Mouse (Mus musculus) ES-CJ7 (cell line): ENCODE measurements around the gene Carhsp1.

ENCODE experiments used
- DNase-seq: peaks from one replicate; pipeline ENCODE4 v3.0.0; 2011; ENCODE audit warnings: low read depth, low spot score

The Carhsp1 gene

DNA sequence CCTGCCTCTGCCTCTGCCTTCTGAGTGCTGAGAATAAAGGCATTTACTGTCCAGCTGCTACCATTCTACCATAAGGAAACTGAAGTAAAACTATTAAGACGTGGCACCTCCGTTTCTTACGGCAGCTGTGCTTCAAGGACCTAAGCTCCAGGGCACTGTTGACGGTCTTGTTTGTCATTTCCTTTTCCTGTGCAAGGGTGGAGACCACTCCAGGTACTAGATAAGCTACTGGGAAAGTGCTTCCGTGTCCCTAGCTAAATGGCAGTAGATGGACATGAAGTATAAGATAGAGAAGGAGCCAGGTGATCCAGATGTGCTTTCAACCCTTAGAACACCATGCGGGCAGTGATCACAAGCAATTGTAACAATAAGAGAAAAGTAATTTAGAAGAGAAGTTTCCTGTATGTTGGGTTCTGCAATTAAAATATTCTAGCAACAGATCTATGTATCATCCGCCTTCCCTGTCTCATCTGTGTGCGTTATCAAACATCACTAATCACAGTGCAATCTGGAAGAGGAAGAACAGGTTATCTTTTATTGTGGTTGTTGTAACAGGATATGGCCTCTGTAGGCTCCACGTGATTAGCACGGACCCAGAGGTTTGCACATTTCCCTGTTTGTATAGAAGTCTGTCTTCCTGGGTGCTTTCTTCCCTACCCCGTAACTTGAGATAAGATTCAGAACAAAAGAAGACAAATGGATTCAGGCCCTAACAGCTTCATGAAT, 32.3 kb downstream of the Carhsp1 start:
- DNase-seq = no peak

DNA sequence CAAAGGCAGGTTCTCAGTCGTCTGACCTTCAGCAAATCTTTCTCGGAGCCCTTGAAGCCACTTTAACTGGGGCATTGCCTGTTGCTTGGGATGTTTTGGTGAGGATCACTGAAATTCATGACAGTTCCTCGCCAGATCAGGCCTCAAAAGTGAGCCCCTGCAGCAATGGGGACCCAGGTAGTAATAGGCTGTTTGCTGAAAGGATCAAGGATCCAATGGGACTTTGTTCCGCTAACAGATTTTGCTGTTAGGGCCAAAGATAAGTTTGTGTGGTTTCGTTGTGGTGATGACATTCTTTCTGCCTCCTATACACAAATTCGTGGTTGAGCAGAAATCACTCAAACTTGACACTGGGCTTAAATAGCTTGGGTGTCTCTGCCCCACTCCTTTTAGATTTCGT, 33.8 kb downstream of the Carhsp1 start:
- no peak for DNase-seq

DNA sequence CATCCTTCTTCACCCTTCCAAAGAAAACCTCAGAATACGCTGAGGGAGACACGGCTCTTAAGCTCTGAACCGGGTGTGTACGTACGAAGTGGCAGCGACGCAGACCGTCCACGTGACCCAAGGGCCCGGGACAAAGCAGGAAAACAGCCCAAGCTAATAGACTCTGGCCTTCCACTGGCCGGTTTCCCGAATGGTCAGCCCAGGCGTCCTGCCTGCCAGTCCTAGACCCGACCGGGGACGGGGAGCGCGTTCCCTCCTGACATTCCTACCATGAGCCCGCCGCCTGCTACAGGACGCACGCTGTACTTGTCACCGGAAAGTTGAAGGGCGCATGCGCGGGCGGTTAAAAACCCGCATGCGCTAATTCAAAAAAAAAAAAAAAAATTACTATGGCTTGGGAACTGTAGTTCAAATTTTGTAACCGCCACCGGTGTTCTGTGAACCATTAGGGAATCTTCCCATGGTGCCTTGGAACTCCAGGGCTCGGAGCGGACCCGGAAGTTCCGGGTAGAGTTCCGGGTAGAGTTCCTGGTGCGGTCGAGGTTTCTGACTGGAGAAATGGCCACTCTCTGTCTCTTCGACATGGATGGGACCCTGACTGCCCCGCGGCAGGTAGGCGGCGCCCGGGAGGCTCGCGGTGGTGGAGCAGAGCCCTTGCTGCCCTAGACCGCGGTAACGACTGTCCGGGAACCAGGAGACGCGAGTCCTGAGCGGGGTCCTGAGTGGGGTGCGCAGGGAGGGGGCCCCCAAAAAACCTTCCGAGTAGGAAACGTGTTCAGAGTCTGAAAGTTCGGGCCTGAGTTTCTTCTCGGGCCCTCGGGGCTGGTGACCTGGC, 34.5 kb downstream of the Carhsp1 start, which contains the start of the genes Pmm2 and Tmem186:
Gene Pmm2 (plus strand): TSS at position 458 of the 835 bp plus-strand sequence.
Gene Tmem186 (minus strand): TSS at position 496 of the 835 bp plus-strand sequence.
- peak; percentile 90 for DNase-seq

DNA sequence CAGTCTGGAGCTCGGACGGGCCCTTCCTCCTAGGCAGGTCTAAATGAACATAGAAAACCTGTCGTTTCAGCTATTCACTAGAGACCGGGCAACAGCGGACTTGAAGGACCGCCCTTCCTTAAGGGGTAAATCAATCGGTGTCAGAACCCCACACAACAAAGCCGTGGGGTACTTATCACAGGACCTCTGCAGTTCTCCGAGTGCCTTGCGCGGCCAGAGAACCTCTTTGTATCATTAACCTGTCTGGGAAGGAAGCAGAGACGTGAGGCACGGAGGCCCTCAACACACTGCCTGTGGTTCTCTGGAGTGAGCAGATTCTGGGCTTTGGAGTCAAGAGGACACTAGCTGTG, 35.1 kb downstream of the Carhsp1 start:
- no peak for DNase-seq

DNA sequence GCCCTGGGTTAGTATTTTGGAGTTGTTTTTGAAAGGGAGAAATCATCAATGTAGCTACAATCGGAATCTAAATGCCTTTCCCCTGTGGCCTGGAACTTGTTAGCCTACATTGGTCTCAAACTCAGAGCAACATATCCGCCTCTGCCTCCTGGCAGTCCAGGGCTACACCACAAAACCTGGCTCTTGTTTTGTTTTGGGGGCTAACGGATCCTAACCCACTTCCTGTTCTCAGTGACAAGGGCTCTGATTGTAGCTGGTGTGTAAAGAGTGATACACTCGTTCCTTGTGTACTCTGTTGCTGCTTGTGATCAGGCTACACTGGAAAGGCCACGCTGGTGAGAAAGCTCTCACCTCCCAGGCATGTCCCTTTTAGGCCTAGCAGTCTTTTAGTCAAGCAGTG, 40.5 kb downstream of the Carhsp1 start:
- no peak for DNase-seq

DNA sequence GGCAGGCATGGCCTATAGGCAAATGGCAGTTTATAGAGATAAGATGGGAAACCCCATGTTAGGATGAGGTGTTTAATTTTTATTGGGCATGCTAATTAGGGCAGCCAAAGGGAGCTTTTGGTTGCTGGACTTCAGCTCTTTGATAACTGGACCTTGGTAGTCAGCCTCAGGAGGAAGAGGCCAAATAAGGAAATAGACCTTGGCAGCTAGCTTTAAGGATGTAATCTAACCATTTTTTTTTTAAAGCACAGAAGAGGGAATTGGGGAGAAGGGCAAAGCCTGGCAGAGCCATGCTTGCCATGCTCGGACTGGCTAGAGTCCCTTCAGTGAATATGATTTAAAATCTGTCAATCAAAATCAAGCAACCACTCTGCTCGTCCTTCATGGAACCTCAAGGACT, 41.5 kb downstream of the Carhsp1 start:
- no peak for DNase-seq

DNA sequence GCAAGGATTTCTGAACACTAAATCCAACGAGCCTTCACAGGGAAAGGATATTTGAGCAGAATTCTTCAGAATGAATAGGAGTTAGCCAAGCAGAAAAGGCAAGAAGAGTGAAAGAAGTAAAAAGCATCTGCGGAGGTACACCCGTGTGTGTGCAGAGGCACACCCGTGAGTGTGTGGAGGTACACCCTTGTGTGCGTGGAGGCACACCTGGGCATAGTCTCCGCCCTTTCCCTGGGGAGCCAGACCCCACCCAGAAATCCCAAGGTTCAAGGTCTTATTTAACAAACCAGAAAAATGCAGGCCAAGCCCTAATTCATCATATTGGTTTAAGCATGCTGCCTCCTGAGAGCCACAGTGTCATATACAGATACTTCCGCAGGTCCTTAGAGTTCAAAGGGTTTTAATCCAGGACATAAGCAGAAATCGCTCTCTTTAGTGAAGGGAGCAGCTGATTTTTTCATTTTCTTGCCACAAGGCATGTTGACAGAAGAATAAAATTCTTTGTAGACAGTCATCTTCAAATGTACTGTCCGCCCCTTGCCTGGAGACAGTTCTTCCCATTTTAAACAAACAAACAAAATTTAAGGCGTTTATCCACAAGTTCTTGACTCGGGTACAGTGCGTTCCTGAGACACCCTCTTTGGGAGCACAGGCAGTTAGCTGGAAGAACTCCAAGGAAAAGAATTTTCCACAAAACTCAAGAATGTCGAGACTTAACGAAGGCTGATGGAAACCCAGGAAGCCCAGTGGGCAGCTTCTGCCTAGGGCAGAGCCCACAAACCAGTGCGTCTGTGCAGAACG, 51.4 kb downstream of the Carhsp1 start:
- DNase-seq = no peak

DNA sequence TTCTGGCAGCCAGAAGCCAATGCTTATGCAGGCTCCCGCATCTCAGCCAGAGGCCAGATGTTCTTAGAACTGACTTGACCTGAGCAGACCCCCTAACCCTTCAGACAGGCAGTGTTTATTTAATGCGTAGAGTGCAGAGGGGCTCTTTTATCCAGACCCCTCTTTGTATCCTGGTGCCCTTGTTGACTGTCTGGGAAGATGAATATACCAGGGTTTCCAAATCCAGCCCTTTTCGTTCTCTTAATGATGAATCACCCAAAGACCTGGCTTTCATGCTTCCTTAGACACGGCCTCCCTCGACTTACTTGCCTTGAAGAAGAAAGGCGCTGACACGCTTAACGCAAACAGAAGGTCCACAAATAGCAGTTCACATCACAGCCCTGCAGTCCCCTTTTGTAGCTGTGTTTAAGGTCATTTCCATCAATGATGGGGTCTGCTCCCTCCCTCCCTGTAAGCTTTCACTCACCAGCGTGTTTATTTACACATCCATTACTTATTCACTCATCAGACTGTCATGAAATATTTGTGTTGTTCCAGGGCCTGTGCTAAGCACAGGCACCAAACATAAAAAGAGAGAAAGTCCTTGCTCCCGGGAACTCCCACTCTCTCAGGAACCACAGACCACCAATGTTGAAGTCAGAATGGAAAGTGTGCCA, 52.2 kb downstream of the Carhsp1 start:
- no peak for DNase-seq

DNA sequence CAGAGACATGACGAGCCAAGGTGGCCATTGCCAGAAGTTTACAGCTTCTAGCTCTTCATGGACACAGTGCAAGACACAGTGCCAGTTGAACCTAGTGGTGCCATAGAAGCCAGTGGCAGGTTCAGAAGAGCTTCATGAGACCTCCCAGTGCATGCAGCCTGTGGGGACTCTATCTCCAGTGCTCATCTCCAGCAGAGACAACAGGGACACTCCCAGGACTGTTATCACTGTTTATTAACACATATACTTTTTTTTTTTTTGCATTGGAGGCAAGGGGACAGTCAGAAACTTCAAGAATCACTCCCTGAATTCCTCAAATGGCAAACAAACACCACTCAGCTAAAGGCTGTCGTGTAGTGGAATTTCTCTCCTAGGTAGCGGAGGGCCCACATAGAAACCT, 58.5 kb downstream of the Carhsp1 start:
- no peak for DNase-seq

DNA sequence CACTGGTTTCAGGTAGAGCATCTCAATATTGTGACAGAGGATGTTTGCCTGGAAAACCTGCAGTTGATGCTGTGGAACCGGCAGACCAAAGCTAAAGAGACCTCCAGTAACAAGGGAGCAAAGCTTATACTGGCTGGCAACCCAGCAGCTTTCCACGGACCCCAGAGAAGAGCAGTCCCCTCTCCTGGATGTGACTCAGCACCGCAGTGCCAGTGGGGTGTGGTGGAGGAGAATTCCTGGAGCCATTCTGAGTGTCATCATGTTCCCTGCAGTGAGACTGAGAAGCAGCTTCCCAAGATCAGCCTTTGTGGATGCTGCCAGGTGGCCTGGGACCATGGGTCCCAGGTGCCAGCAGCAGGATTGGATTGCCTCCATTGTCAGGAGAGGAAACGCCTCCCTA, 58.9 kb downstream of the Carhsp1 start:
- DNase-seq = no peak

DNA sequence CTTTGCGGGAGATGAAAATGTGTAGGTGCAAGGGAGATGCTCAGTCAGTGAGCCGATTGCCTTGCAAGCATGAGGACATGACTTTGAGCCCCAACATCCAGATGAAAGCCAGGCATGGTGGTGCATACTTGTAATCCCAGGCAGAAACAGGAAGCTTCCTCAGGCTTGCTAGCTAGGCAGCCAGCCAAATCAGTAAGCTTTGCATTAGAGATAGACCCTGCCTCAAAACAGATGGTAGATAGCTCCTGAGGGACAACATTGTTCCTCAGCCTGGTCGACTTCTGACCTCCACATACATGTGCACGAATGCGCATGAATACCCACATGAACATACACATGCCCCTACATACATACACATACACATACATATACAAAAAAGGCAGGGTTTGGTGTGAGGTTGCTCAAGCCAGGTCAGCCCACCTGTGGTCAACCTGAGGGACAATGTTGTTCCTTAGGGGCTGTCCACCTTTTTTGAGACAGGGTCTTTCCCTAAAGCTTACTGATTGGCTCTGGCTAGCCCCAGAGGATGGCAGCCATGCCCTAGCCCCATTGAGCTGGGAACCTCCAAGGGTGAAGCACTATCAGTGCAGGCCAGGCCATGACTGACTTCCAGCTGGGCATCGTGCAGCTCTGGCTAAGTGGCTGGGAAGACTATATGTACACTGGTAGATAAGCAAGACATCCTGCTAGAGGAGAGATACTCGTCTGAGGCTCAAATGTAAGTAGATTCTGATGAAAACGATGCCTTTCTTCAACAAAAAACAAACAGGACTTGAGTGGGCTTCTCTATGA, 59.5 kb downstream of the Carhsp1 start:
- no peak for DNase-seq

DNA sequence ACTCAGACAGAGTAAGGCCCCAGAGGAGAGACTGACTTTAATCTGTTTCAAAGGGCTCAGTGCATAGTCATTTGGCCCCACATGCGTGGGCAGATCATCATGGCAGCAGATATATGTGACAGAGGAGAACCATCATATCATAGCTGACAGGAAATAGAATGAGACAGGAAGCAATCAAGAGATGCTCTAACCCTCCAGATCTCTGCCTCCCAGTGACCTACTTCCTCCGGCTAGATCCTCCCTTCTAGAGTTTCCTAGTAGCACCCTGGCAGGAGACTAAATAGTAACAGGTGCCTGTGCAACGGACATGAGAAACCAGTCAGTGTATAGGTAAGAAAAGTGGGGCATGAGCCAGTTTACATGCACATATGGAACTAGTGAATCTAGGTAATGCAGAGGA, 61.6 kb downstream of the Carhsp1 start:
- no peak for DNase-seq
